Mouse (Mus musculus) megakaryocyte, adult 5-6 weeks (primary cell): ENCODE measurements at regions not wholly inside any gene's neighbourhood (a gene's known extent, or its start where the extent isn't known, plus 50 kb on each side); places are given as distances from the start of the nearest gene placed in this dataset.

Experiments
- ATAC-seq: 2 replicates; pipeline ENCODE4 v1.8.0; 2016; ENCODE audit warnings: mild to moderate bottlenecking, inconsistent platforms; ENCODE audit not compliant: poor library complexity, severe bottlenecking

DNA sequence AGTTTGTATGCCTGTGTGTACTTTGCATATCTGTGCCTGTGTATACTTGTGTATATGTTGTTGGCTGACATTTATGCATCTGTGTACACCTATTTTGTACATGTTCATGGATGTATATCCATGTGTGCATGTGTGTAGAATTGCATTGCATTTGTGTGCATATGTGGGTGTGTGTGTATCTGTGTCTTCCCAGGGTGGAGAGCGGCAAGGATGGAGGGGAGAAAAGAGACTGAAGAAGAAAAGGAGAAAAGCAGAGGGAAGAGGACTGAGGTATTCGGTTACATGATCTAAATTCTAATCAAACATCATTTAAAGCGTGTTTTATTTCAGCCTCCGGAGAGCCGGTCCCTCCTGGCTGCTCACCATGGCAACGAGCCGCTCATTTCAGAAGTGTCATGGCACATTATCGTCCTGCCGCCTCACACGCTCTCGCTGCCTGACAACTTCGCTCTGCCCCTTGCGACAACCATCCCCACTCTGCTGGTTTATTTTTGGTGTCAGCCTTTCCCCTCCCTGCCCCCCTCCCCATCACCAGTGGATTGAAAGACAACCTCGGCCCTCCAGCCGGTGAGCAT lies 58.6 kb downstream of the Mrm1 start:
- ATAC-seq, result no peak

DNA sequence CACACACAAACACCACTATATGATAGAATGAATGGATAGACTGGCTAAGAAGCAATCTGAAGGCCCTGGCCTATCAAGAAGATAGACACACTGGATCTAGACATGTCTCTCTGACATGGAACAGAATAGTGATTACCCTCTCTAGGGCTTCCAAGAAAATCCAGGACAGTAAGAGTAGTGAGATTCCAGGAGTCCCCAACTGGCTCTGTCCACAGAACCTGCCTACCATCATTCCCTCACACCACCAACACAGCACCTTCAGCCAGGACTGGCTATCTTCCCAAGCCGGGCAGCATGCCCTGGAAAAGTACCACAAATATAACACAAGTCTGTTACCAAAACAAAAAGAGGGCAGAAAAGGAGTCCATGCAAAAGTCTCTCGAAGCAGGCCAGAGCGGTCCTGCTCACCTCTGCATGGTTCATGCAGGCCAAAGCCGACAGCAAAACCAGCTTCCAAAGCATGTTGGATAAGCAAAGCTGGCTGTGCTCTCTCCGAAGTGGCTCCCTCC lies 59.8 kb downstream of the Mrm1 start:
- no peak for ATAC-seq

DNA sequence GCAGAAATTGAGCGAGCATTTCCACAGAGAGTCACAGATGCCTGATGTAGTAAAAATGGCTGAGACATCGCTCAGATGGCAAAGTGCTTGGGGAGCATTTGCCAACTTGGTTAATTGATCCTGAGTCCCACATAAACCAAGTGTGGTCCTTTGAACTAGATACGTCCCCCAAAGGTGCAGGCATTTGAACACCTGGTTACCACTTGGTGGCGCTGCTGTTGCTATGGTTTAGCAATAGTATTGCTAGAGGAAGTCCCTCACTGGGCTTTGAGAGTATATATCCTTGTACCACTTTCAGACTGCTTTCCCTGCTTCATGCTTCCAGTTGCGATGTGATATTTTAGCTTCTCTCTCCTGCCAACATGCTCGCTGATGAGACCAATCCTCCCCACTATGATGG lies 67.3 kb downstream of the Mrm1 start:
- no peak for ATAC-seq

DNA sequence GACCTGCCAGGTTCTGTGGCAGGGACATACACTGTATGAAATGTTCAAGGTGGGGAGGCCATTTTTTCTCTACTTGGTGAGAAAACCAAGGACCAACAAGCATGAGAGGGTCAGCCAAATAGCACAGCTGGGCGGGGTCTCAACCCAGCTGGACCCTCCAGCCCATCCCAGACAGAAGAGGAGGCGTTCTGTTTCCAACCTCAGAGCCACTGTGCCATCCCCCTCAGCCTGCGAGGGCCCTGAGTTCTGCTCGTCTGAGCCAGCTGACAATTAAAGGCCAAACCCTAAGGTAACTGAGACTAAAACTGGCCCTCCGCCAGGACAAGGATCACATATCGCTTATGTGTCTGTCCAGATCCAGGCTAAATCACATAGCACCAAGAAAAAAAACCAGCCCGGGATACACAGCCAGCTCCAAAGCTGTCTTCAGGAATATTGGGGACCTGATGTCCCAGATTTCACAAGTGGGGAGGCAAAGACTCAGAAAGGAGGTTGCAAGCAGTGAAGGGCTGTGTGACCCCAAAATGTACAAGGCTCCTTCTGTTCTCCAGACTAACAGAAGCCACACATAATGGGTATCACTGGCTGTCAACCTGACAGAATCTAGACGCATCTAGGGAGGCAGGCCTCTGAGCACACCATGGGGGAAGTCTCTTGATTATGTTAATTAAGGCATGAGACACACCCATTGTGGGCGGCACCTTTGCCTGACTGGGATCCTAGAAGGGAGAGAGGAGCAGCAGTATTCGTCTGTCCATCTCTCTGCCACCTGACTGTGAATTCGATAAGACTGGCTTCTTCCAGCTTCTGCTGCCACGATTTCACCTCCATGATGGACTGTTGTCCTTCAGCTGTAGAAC lies 69.6 kb downstream of the Mrm1 start:
- ATAC-seq, result no peak

DNA sequence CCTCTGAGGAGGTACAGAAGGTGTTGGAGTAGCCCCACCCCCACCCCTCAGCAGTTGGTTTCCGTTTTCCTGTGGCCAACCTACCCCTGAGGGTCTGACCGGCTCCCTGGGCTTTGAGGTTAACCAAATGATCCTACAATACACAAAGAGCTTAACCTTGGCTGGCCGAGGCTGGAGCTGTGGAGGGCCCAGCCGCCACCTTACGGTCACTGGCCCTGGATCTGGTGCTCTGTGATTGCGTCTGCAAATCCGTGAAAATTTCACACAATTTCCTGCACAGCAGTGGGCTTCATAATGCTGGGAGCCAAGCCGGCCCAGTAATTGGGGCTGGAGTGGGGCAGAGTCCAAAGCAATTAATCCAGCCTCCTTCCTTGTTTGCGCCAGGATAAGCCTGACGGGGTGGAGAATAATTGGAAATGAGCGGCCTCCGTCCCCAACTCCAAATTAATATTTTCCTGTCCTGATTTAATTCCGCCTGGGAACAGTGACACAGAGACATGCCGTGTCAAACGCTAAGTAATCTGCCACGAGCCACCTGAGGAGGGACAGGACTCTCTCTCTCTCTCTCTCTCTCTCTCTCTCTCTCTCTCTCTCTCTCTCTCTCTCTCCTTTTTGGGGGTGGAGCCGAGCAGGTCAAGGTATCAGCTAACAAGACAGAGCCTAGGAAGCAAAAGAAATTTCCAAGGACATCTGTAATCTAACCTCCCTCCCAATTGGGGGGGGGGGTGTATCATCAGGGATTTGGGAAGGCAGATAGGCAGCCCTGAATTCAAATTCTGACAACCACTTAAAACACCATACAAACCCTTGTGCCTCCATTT lies 80.3 kb downstream of the Mrm1 start:
- no peak for ATAC-seq

DNA sequence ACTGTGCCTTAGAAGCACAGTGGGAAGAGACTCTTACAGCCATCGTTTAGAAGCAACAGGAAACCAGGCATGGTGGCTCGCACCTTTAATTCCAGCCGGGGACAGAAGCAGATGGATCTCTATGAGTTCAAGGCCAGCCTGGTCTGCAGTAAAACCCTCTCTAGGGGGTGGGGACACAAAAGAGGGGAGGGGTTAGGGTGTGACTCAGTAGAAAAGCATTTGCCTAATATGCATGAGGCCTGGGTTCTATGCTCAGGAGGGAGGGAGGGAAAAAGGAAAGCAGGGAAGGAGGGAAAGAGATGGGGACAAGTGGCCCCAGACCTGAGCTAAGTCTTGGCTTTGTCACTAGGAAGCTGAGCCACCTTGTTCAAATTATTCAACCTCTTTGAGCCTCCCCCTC lies 81.2 kb downstream of the Mrm1 start:
- no peak for ATAC-seq

DNA sequence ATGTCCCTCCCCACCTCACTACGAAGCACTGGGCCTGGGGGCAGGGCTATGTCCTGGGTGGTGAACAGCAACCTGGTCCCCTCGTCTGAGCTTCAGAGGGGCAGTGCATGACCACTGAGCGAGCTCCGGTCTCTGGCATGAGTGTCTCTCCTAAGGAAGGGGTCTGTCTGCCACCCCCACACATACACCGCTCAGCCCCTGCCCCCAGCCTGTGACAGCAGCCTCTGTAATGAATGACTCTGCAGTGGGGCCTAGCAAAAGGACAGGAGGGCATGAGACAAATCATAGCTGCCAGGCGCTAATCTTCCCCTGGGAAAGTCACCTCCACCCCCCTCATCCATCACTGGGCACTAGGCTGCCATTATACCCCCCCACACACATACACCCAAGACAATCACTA lies 87.4 kb downstream of the Mrm1 start:
- no peak for ATAC-seq

DNA sequence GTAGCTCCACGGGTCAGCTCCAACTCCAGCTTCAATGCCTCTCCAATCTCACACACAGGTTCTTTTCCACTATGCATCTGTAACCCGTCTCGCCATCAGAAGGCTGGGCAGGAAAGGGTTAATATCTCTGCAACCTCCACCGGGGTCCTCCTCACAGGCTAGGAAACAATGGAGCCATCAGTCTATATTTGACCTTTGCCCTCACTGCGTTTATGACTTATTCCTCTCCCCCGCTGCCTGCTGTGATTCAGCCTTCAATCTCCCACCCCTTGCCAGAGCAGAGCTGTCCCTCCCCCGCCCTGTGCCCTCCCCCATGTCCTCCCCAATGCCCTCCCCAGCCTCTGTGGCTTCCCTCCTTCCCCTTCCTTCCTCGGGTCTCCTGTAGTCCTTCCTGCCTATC lies 89.1 kb downstream of the Mrm1 start:
- no peak for ATAC-seq

DNA sequence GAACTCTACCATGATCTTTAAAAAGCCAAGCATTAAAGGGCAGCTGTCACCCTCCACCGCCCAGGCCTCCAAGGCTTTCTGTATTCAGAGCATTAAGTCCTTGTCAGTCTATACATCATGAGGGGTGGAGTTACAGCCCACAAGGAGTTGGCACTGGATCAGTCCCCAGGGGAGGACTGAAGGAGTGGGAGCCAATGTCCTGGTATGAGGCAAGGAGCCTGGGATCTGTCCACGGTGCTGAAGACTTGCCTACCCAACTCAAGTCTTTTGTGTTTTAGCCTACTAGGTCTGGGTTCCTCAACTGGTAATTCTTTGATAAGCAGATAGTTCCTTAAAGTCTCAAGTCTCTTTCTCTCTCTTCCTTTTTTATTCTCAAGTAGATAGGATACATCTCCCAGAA lies 90.1 kb downstream of the Mrm1 start:
- no peak for ATAC-seq

DNA sequence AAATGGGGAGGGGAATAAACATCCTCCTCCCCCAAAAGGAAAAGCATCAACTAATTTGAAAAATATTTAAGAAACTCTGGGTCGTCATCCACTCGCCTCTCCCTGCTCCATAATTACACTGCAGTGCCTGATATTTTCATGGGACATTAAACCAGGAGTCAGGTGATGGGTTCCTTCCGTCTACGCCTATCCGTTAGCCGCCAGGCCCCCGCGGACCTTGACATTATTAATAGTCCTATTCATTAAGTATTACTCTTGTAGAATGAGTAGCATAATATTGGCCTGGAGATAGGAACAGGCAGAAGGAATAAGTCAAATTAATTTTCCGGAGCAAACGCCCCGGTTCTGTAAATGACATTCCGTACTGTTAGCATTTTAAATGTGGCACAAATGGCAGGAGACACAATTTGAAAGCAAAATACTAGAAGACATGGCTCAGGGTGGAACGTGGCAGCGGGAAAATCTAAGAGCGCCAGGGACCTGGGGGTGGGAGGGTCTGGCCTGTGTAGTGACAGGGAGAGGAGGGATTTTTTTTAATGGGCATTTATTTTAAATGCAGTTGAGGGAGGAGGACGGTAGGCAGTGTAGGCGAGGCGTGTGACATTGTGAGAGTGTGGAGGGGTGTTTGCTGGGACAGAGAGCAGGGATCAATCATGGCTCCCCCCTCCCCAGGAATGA lies 93.2 kb downstream of the Mrm1 start:
- ATAC-seq, result no peak

DNA sequence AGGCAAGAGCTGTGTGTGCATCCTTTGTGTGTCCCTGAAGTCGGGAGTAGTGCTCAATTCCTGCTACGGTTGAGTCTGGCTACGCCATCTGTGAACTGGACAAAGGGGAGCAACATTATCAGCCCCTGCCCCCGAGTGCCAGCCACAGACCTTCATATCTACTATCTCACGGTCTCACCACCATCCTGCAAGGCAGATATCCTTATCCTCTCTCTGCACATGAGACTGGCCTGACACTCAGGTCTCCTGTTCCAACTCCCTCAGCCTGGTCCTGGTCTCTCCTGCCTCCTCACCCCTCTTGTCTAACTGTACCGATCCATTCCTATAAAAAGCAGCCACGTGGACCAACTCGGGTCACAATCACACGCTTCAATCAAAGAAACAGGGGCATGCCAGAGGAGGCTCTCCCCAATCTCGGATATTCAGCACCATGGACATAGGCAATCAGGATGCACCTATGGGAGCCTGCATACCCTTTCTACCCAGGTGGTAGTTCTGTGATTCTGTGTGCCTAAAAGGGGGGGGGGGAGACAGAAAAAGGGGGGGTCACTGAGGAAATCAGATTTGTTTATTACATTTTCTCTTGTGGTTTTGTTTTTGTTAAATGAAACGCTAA lies 94.0 kb downstream of the Mrm1 start:
- ATAC-seq, result no peak

DNA sequence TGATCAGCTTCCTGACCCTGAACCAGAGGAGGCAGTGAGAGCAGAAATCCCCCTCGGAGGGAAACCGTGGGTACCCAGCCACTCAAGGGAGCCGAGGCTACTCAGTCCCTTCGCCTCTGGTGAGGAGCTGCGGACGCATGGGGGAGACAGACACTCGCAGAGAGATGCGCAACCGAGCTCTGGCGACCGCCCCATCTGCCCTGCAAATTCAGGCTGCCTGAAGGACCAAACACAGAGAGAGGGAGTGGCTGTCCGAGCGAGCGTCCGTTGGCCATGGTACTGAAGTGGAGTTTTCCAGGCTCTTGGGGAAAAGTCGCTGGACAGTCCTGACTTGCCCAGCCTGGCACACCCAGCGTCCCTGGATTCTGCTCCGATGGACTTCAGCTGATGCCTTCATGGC lies 95.2 kb downstream of the Mrm1 start:
- no peak for ATAC-seq

DNA sequence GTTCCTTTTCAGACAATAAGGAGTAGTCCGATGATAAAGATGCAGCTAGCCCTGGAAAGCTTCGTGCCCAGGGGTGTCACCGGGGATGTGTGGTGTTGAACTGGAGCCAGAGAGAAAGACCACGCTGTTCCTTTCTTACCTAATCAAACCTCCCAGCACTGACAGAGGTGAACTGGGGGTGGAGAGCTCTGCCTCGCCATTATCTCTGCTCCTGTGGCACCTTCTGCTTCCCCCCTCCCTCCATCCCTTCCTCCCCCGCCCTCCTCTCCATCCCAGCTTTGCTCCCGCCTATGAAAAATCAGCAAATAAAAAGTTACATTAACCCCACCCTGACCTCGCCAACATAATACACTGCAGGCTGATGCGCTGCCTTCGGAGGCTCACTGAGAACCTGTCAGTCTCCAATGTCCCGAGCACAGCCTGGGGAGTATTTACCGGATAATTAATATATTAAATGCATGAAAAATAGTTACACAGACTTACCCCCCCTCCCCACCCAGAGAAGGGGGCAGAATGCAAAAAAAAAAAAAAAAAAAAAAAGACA lies 96.6 kb downstream of the Mrm1 start:
- ATAC-seq, result no peak

DNA sequence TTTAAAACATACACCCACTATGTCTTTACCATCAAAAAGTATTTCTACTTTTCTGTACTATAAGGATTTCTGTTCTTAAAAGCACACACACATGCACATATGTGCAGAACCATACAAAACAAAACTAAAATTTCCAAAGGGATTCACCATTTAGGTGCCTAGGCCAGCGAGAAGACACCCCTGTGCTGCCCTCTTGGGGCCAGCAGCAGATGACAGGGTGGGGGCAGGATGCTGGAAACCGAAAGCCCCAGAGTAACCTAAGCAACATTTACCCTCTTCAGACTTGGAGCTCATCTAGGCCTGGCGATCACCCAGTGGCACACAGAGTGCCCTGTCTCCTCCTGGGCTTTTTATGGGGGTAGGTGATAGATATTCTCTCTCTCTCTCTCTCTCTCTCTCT lies 97.3 kb downstream of the Mrm1 start:
- ATAC-seq, result no peak

DNA sequence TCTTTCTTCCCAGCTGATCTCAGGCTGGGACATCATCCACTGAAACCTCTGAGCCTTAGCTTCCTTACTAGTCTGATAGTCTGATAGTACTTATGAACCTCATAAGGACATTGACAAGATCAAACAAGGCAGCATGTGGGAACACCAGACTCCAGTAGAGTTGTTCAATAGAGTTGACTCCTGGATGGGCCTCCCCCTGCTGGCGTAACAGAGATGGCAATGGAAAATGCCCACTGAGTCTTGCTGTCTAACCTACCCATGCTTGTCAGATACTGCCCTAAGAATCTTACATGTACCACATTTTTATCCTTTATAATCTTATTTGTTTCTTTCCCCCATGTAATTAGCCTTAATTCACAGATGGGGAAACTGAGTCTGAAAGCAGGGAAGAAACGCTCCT lies 98.2 kb downstream of the Mrm1 start:
- no peak for ATAC-seq

DNA sequence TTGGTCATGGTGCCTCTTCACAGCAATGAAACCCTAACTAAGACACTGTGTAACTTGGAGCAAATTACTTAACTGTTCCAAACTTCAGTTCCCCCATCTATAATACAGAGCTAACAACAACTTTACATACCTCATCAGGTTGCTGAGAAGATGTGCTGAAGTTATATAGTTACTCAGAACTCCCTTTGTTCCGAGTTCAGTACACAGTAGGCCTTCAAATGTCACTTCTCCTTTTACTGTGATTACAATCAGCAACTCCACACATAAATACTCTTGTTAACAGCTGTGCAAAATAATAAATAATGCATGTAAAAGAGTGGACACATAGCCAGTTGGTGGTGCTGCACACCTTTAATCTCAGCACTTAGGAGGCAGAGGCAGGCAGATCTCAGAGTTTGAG lies 99.5 kb downstream of the Mrm1 start:
- no peak for ATAC-seq

DNA sequence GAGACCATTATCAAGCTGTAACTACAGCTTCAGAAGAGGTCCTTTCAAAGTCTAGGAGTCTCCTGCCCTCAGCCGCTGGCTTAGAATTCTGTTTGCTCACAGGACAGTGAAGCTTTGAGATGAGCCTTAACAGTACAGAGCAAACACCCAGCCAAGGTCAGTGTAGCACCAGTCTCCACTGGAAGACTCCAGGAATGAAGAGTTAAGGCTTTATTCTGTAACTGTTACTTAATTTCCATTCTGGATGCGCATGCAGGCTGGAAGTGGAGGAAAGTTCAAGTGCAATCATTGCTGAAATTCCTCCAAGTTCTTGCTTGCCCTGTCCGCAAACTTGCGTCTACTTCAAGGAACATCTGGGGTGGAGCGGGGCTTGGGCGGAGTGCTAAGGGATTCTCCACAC lies 106.6 kb downstream of the Mrm1 start:
- no peak for ATAC-seq

DNA sequence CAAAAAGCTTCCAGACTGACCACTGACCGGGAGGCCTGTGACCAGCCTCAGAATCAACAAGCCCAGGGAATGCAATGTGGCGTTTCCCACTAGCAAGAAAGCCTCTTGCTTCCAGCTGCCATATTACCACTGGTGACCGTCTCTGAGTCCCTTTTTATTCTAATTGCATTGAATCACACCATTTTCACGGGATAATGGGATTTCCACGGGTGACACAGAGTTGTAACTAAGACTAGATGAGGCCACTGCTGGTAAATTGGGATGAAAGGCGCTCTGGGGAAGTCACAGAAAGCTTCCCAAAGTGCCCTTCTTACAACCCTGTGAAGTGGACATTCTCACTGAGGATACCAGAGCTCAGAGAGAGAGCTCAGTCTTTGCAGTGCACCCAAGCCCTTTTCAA lies 107.4 kb downstream of the Mrm1 start:
- no peak for ATAC-seq

DNA sequence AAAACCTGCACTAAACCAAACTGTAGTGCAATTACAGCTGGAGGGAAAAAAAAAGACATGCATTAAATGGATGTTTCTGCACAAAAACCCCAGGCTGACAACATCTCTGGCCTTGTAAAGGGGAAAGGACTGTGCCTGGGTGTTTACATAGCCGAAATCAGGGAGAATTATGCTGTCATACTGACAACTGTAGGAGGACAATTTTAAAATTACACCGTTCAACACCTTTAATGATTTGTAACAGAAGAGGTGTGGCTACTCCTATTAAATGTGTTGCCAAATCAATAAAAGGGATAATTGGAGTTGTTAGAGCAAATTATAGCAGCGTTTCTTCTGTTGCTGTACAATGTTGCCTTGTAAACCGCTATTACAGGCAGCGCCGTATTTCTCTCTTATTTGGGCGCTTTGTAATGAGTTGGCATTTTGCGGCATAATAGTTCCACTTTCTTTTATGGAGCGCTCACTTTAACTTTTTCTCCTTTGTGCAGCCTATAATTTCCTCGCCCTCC lies 111.0 kb downstream of the Mrm1 start:
- ATAC-seq, result no peak

DNA sequence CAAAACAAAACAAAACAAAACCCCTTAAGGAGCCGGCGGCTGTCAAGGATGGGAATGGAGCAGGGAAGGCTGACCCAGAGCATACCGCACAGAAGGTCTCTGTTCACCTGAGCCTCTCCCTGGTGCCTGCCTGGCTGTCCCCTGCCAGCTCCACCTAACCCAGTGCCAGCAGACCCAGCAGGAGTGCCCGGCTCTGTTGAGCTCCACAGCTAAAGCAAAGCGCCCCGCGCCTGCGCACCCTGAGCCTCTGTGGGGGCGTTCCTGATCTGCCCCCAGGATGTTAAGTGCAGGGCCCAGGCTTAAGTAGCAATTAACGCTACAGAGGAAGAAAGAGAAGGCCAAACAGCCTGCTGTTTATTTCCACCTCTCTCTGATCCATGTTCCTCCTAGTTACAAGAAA lies 111.5 kb downstream of the Mrm1 start:
- ATAC-seq, result no peak
